Mouse (Mus musculus) brain, adult 2 months (tissue): ENCODE measurements at regions not wholly inside any gene's neighbourhood (a gene's known extent, or its start where the extent isn't known, plus 50 kb on each side); places are given as distances from the start of the nearest gene placed in this dataset.

Source experiments
- DNase-seq: peaks from one replicate; pipeline ENCODE4 v3.0.0; 2011; ENCODE audit warnings: low read depth, low spot score

GRCm38 (mm10) chr2:170294657-170295056 lies 133.0 kb downstream of the Bcas1 start:
- no peak for DNase-seq

GRCm38 (mm10) chr2:170291841-170292655 lies 135.6 kb downstream of the Bcas1 start:
- DNase-seq: no peak

DNA sequence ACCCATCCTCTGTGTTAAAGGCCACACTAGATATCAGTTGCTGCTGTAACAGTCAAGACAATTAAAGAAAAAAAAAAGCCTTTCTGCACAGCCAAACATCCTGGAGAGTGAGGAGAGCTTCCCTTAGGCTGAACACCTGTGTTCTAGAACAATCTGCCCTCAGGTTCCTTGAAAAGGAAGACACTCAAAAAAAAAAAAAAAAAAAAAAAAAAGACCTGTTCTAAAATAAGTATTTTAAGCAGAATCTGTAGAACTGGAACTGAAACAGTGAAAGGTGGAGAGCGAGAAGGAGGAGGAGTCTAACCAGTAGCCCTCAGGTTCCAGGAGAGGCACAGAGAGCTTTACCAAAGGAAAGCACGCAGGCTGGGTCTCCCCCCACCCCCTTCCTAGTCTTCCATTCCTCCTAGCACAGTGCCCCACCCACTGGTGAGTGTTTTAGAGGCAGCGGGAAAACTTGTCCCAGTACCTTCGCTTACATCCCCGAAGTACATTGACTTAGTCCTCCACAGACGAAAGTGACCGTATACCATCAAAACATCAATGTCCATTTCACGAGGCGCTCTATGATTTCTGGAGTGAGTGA lies 138.2 kb downstream of the Bcas1 start:
- no peak for DNase-seq

- DNase-seq: no peak
These were observed 138.9 kb downstream of the Bcas1 start for GRCm38 (mm10) chr2:170288787-170289186.

DNA sequence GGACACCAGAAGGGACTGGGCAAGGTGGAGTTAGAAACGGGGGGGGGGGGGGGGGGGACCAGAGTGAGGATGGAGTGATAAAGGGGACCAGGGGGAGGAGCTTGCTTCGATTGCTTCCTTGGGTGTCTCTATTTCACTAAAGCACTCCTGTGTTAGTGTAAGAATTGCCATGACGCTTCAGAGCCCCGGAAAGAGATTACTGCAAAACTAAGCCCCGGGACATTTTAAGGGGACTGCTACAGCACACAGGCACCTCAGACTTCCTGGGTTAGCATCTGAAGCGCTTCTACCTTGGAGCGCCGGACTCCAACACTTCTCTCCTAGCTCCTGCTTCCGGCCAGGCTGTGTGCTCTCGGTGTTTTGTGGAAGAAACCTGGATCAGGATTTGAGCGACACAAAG lies 139.4 kb downstream of the Bcas1 start:
- no peak for DNase-seq

DNA sequence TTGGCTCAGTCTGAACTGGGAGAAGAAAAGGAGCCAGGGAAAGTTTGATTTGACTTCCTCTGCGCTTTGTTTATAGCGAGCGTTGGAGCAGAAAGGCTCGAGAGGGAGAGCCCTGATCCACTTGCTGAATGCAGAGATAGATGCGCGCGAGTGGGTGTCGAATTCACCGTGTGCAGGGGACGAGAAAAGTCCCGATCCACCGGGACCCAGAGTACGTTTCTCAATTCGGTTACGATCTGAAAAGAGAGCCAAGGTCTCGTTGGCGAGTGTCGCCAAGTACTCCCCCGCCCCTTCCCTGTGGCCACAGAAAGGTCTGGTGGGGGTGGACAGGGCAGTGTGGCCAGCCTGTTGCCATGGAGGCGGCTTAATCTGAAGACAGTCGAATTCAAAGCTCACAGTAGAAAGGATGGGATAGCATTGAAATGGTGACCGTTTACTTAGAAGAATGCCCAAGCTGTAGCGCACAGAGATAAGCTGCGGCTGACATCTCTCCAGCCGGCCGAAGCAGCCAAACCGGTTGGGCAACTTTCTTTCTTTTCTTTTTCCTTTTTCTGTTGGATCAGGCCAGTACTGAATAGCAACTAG lies 139.5 kb upstream of the Zfp217 start:
- no peak for DNase-seq

DNA sequence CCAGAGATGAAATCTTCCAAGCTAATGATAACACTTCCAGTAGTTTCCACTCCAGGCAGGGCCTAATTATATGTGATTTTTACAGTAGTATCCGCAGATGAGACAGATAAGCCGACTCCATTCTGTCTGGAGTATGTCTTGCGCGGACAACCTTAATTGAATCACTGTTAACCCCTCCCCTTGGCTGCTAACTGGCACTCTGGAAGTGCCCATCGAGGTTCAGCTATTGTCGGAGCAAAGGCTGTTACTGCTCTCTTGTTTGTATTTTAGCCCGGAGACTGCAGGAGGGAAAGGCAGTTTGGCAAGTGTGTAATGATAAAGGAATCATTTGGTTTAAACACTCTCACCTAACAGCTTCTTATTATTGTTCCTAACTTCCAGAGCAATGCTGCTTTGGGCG lies 138.9 kb upstream of the Zfp217 start:
- DNase-seq: no peak

DNA sequence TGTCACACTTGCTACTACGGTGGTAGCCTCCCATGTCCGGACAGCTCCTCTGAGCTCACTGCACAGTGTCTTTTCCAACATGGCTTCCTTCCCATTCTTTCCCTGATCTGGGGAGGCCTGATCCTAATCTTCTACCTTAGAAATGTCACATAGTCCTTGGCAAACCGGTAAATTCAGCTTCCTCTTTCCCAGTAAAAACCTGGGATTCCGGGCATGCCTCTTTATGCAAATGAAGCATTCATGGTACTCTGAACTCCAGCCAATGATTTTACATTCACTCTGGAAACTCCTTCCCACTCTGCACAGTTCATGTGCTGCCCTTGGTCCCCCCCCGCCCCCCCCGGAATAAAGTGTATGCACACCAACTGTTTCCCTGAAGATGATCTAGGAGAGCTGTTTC lies 134.6 kb upstream of the Zfp217 start:
- DNase-seq: no peak

DNA sequence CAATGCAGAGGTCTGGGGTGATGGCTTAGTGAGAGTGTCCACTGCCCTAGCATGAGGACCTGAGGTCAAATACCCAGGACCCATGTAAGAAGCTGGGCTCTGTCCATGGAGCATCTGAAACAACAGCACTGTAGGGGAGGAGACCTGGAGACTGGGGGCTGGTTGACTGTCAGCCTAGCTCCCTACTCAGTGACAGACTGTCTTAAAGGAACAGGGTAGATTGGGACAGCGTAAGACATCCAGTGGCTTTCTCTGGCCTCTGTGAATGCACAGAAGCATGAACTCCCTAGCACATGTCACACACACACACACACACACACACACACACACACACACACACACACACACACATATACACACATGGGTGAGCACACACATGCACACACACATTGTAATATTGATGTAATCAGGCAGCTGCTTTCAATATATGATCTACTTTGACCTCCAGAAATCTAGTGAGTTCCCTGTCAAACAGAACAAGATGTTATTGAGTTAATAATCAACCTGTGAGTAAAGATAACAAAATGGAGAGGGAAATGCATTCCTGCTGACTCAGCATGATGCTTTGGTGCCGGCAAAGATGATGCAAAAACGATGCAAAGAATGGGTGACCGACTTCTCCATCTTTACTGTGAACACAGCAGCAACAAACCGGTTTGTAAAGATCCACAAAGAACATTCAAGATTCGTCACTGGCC lies 133.6 kb upstream of the Zfp217 start:
- DNase-seq: no peak

DNA sequence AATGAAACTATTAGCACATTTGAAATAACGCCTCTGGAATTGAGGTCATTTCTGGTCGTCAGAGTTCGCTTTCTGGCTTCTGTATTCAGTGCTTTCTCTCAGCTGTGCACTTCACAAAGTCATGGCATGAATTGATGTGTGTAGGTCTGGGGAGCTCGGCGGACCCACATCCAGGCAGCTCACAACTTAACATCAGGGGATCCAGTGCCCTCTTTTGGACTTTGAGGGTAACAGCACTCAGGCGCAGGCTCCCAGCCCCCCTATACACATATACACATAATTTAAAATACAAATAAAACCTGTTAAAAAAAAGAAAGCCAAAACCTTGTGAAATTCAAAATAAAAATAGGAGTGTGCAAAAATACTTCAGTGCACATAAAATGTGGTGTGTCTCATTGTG lies 132.8 kb upstream of the Zfp217 start:
- DNase-seq: no peak

- no peak for DNase-seq
These were observed 130.0 kb upstream of the Zfp217 start for GRCm38 (mm10) chr2:170277896-170278295.

- DNase-seq: no peak
These were observed 129.4 kb upstream of the Zfp217 start for GRCm38 (mm10) chr2:170277182-170277767.

DNA sequence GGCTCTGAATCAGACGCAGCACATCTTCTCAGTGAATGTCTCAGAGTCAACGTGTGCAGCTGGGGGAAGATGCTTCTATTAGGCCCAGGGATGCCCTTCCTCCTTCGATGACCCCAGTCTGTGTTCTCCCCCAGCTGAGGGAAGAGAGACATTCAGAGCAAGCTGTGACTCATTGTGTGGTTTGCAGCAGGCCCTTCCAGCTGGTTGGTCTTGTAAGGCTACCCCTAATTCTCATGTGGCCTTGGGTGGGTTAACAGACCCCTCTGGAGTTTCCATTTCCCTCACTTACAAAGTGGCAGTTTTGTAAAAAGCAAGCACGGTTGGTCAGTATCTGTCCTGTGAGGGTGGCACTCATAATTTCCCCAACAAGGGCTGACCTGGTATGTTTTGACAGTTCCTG lies 127.8 kb upstream of the Zfp217 start:
- DNase-seq: no peak

DNA sequence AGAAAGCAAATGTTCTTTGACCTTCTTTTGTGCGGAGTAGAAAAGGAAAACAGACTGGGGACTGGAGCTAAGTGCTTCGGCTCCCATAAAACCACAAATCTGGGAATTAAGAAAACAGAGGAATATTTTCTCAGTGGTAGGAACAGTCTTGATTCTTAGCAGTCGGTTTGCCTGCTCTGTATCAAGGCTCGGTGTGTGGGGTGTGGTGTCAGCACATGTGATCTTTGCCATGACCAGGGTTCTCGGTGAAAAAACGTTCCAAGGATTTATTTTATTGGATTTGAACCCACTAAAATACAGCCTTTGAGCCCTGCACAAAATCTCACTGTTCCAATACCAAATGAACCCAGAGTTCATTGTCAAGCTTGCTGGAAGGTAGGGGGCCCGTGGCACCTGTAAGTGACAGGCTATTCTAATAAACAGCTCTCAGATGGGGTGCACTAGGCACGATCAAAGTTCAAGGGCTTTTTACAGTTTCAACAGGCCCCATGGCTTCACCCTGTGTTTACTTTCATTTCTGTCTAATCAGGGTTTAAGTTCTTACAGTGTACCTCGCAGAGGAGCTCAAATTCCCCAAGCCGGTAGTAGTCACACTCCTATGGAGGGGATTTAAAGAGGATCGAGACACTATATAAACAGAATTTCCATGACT lies 122.1 kb upstream of the Zfp217 start:
- no peak for DNase-seq

DNA sequence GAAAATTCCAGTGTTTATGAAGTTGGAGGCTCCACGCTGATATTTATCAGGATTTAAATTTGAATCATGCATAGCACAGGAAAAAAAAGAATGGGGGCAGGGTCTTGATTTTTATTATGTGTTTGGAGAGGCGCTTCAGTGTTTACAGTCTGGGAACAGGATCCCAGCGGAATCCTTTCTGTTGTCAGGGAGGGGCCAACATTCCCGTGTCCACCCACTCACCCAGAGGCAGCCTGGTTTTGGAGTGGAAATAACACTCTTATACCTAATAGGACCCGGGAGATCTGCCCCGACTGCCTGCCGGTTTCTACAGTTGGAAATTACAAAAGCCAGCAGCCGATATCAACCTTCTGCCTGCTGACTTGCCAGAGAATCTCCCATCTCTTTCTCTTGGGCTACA lies 120.2 kb upstream of the Zfp217 start:
- DNase-seq: no peak

DNA sequence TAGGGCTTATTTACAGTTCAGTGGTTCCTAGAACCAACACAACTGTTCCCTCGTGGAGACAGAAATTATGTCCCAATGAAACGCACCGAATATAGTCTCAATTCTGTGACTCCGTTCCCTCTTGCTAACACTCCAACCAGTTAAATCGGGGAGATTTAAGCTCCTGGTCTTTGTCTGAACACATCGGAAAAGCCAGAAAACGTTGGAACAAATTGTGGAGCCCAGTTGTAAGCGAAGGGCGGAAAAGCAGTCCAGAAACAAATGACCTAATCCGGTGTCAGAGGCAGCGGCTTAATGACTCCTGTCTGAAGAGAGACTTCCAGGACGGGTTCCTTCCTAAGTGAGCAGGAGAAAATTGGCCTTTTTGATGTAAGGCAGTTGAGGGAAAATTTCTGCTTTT lies 119.2 kb upstream of the Zfp217 start:
- no peak for DNase-seq

GRCm38 (mm10) chr2:170266407-170267101 lies 118.7 kb upstream of the Zfp217 start:
- DNase-seq: no peak

DNA sequence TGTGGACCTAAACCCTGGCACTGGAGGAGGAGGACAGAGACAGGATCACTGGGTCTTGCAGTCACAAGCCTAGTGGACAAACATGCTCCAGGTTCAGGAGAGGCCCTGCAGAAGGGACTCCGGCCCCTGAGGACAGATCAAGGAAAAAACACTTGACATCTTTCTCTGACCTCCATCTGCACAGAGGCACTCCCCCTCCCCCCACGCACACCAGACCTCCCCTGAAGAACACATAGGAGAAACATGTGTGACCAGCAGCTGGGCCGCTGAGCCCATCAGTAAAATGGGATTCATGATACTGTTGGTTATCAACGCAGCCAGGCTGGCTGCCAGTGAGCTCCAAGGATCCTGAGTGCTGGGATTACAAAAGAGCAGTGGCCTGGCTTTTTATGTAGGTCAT lies 115.7 kb upstream of the Zfp217 start:
- DNase-seq: no peak

- no peak for DNase-seq
These were observed 113.3 kb upstream of the Zfp217 start for GRCm38 (mm10) chr2:170261191-170261590.

DNA sequence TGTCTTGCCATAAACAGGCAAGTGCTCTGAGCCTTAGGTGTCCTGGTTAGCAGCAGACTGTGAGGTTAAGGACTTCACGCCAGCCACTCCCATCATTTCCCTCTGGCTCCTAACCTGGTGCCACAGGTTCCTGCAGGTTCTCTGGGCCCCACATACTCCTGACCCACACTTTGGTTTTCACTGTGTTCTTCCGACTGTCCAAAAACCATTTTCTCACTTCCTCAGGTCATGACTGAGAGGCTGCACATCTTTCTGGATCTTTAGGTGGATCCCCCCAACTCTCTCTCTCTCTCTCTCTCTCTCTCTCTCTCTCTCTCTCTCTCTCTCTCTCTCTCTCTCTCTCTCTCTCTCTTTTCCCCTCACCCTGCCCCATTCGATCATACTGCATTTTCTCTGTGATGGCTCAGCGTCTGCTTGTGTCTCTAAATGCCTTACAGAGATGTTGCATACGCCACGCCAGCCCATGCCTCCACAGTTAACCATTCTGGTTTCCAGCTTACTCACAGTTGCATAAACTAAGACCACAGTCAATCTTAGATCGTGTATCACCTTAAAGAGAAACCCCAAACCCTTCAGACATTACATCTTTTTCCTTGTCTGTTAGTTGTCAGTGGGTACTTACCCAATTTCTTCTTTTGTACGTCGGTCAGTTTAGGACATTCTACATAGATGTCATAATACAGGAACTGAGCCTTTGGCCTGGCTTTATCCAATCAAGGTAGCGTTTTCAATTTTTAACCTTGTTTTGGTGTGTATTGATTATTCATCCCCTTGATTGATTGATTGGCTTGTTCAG lies 112.0 kb upstream of the Zfp217 start:
- no peak for DNase-seq
